Mouse (Mus musculus) CH12.LX (cell line): Measurements from ENCODE around the gene Rfc1. TPM values are rescaled to one million over a fixed set of nuclear protein-coding genes. Genes with fewer than 3 reads are reported as not detected.

Source experiments
- DNase-seq: peaks from one replicate; pipeline ENCODE4 v3.0.0-alpha.2; 2013; ENCODE audit errors: extremely low read depth
- H3K27ac ChIP-seq: 2 replicates; pipeline ENCODE4 v1.5.1; 2012; ENCODE audit warnings: low read depth, mild to moderate bottlenecking, control low read depth, moderate library complexity; ENCODE audit not compliant: insufficient read depth
- H3K27me3 ChIP-seq: replicated peaks from 2 replicates; pipeline ENCODE3; 2012; ENCODE audit warnings: inconsistent platforms
- H3K36me3 ChIP-seq, 2 experiments: replicated peaks in 1 of 2; 2 replicates each; pipeline versions ENCODE3 to v1.6.1; 2012; ENCODE audit warnings: inconsistent platforms in 1 of 2, low read length in 1 of 2, mild to moderate bottlenecking in 1 of 2, mixed read lengths in 1 of 2, moderate library complexity in 1 of 2; ENCODE audit not compliant: control insufficient read depth in 1 of 2, insufficient read depth in 1 of 2
- H3K4me1 ChIP-seq, 2 experiments: 2 replicates each; pipeline ENCODE4 v1.6.1; 2012; ENCODE audit warnings: inconsistent platforms in 1 of 2, moderate library complexity in 1 of 2; ENCODE audit not compliant: insufficient read depth in 2 of 2, control insufficient read depth in 1 of 2
- H3K4me2 ChIP-seq: 2 replicates; pipeline ENCODE4 v1.6.1; 2012; ENCODE audit warnings: low read depth, mild to moderate bottlenecking, control low read depth; ENCODE audit not compliant: poor library complexity, insufficient read depth, severe bottlenecking
- H3K4me3 ChIP-seq, 3 experiments: fragments of 150-350 bp in 1 of 3; sonication (generic) in 1 of 3; replicated peaks in 1 of 3; 2 replicates each; pipeline versions ENCODE3 to v1.5.1; 2011 to 2012; ENCODE audit warnings: low read depth in 2 of 3, low read length in 2 of 3, mild to moderate bottlenecking in 2 of 3, moderate library complexity in 2 of 3, control low read depth in 1 of 3, improper control_type of control experiment in 1 of 3, inconsistent platforms in 1 of 3, mixed read lengths in 1 of 3; ENCODE audit not compliant: poor library complexity in 1 of 3
- H3K79me2 ChIP-seq: replicated peaks from 2 replicates; pipeline ENCODE4 v1.6.1; 2012; ENCODE audit warnings: mild to moderate bottlenecking, moderate library complexity; ENCODE audit not compliant: control insufficient read depth, poor library complexity, insufficient read depth, severe bottlenecking; ENCODE audit errors: extremely low read depth
- H3K9ac ChIP-seq: 2 replicates; pipeline ENCODE4 v1.6.1; 2012; ENCODE audit warnings: low read depth, mild to moderate bottlenecking, control low read depth, moderate library complexity; ENCODE audit not compliant: insufficient read depth
- H3K9me3 ChIP-seq: replicated peaks from 2 replicates; pipeline ENCODE3; 2012; ENCODE audit warnings: low read length, inconsistent platforms, mixed read lengths
- BHLHE40 ChIP-seq: IDR thresholded peaks from 2 replicates; pipeline ENCODE4 v1.6.1; 2011; ENCODE audit warnings: mild to moderate bottlenecking, low read depth, low read length, improper control_type of control experiment
- CHD1 ChIP-seq: IDR thresholded peaks from 2 replicates; pipeline ENCODE4 v1.6.1; 2012; ENCODE audit warnings: low read depth, low read length, improper control_type of control experiment, inconsistent platforms
- CHD2 ChIP-seq: IDR thresholded peaks from 2 replicates; pipeline ENCODE4 v1.6.1; 2011; ENCODE audit warnings: low read length, improper control_type of control experiment
- CTCF ChIP-seq, 2 experiments: IDR thresholded peaks in 1 of 2; conservative IDR thresholded peaks in 1 of 2; 2 replicates each; pipeline ENCODE4 v1.5.1; 2011 to 2012; ENCODE audit warnings: low read depth in 2 of 2, low read length in 2 of 2, improper control_type of control experiment in 1 of 2, inconsistent platforms in 1 of 2, mild to moderate bottlenecking in 1 of 2, moderate library complexity in 1 of 2
- E2F4 ChIP-seq: IDR thresholded peaks from 2 replicates; pipeline ENCODE4 v1.6.1; 2011; ENCODE audit warnings: low read depth, low read length, improper control_type of control experiment; ENCODE audit not compliant: insufficient replicate concordance
- EP300 ChIP-seq: IDR thresholded peaks from 2 replicates; pipeline ENCODE4 v1.6.1; 2011; ENCODE audit warnings: low read length, improper control_type of control experiment
- ETS1 ChIP-seq: conservative IDR thresholded peaks from 2 replicates; pipeline ENCODE4 v1.6.1; 2012; ENCODE audit warnings: low read depth, mild to moderate bottlenecking, inconsistent platforms, low read length, improper control_type of control experiment, moderate library complexity
- GABPA ChIP-seq: IDR thresholded peaks from 2 replicates; pipeline ENCODE4 v1.6.1; 2012; ENCODE audit warnings: low read depth, low read length, improper control_type of control experiment, inconsistent platforms; ENCODE audit not compliant: insufficient replicate concordance
- HCFC1 ChIP-seq: IDR thresholded peaks from 2 replicates; pipeline ENCODE4 v1.6.1; 2012; ENCODE audit warnings: low read depth, mild to moderate bottlenecking, inconsistent platforms, low read length, improper control_type of control experiment
- IRF4 ChIP-seq: IDR thresholded peaks from 2 replicates; pipeline ENCODE4 v1.6.1; 2014; ENCODE audit warnings: low read depth, mild to moderate bottlenecking, inconsistent platforms, low read length, improper control_type of control experiment
- JUN ChIP-seq: IDR thresholded peaks from 2 replicates; pipeline ENCODE4 v1.6.1; 2011; ENCODE audit warnings: low read depth, mild to moderate bottlenecking, low read length, improper control_type of control experiment, moderate library complexity; ENCODE audit not compliant: insufficient read depth
- JUND ChIP-seq: conservative IDR thresholded peaks from 2 replicates; pipeline ENCODE4 v1.6.1; 2011; ENCODE audit warnings: low read depth, low read length, improper control_type of control experiment
- KAT2A ChIP-seq: IDR thresholded peaks from 2 replicates; pipeline ENCODE4 v1.6.1; 2012; ENCODE audit warnings: low read length, improper control_type of control experiment, inconsistent platforms; ENCODE audit not compliant: insufficient replicate concordance
- MAFK ChIP-seq: IDR thresholded peaks from 2 replicates; pipeline ENCODE4 v1.6.1; 2011; ENCODE audit warnings: low read length, improper control_type of control experiment; ENCODE audit not compliant: insufficient replicate concordance
- MAX ChIP-seq: IDR thresholded peaks from 2 replicates; pipeline ENCODE4 v1.6.1; 2011; ENCODE audit warnings: low read length, improper control_type of control experiment
- MEF2A ChIP-seq: IDR thresholded peaks from 2 replicates; pipeline ENCODE4 v1.6.1; 2014; ENCODE audit warnings: low read depth, mild to moderate bottlenecking, inconsistent platforms, low read length, improper control_type of control experiment, borderline replicate concordance
- MXI1 ChIP-seq: IDR thresholded peaks from 2 replicates; pipeline ENCODE4 v1.6.1; 2011; ENCODE audit warnings: mild to moderate bottlenecking, low read depth, low read length, improper control_type of control experiment
- MYC ChIP-seq: IDR thresholded peaks from 2 replicates; pipeline ENCODE4 v1.6.1; 2011; ENCODE audit warnings: low read depth, mild to moderate bottlenecking, improper control_type of control experiment, low read length
- NELFE ChIP-seq: IDR thresholded peaks from 2 replicates; pipeline ENCODE4 v1.6.1; 2011; ENCODE audit warnings: low read depth, low read length, improper control_type of control experiment
- NRF1 ChIP-seq: IDR thresholded peaks from 2 replicates; pipeline ENCODE4 v1.6.1; 2014; ENCODE audit warnings: low read depth, mild to moderate bottlenecking, inconsistent platforms, low read length, improper control_type of control experiment, moderate library complexity
- PAX5 ChIP-seq: IDR thresholded peaks from 2 replicates; pipeline ENCODE4 v1.6.1; 2012; ENCODE audit warnings: low read length, inconsistent platforms, mixed read lengths
- POLR2A ChIP-seq: IDR thresholded peaks from 2 replicates; pipeline ENCODE4 v1.6.1; 2011; ENCODE audit warnings: low read depth, mild to moderate bottlenecking, improper control_type of control experiment, low read length
- POLR2AphosphoS2 ChIP-seq: IDR thresholded peaks from 2 replicates; pipeline ENCODE4 v1.6.1; 2011; ENCODE audit warnings: low read depth, low read length, improper control_type of control experiment
- SIN3A ChIP-seq: IDR thresholded peaks from 2 replicates; pipeline ENCODE4 v1.6.1; 2012; ENCODE audit warnings: low read length, improper control_type of control experiment, inconsistent platforms
- TBP ChIP-seq: conservative IDR thresholded peaks from 2 replicates; pipeline ENCODE4 v1.6.1; 2011; ENCODE audit warnings: low read depth, low read length, improper control_type of control experiment
- TCF12 ChIP-seq: IDR thresholded peaks from 2 replicates; pipeline ENCODE4 v1.6.1; 2014; ENCODE audit warnings: low read depth, mild to moderate bottlenecking, inconsistent platforms, low read length, improper control_type of control experiment
- USF1 ChIP-seq: IDR thresholded peaks from 2 replicates; pipeline ENCODE4 v1.6.1; 2014; ENCODE audit warnings: low read depth, mild to moderate bottlenecking, inconsistent platforms, low read length, improper control_type of control experiment
- USF2 ChIP-seq: conservative IDR thresholded peaks from 2 replicates; pipeline ENCODE4 v1.6.1; 2011; ENCODE audit warnings: low read depth, low read length, improper control_type of control experiment
- ZC3H11A ChIP-seq: IDR thresholded peaks from 2 replicates; pipeline ENCODE4 v1.6.1; 2012; ENCODE audit warnings: low read depth, mild to moderate bottlenecking, inconsistent platforms, low read length, improper control_type of control experiment
- ZMIZ1 ChIP-seq: IDR thresholded peaks from 2 replicates; pipeline ENCODE4 v1.6.1; 2012; ENCODE audit warnings: low read depth, mild to moderate bottlenecking, inconsistent platforms, low read length, improper control_type of control experiment
- ZNF384 ChIP-seq: IDR thresholded peaks from 2 replicates; pipeline ENCODE4 v1.6.1; 2012; ENCODE audit warnings: low read depth, low read length, improper control_type of control experiment, inconsistent platforms
- dilution Hi-C: fragments of 300-500 bp; cut with MboI; formaldehyde crosslinking; loops from 2 replicates; pipeline ENCODE4 v1.14.3; 2020; ENCODE audit warnings: low sequenced_read_pairs; ENCODE audit not compliant: extremely low pct_unique_long_range_greater_than_20kb, extremely low pct_ligation_motif_present
- in situ Hi-C: fragments of 300-500 bp; cut with MboI; formaldehyde crosslinking; loops from 3 replicates; pipeline ENCODE4 v1.14.3; 2019; ENCODE audit warnings: low sequenced_read_pairs, low pct_ligation_motif_present, low pct_unique_long_range_greater_than_20kb, mixed read lengths
- polyA plus RNA-seq: library from polyadenylated mRNA; unstranded; fragments of >175 nt; gene quantifications from 2 replicates; pipeline ENCODE4 v1.2.1, GENCODE M21; 2012; ENCODE audit warnings: low read depth; ENCODE audit not compliant: insufficient read length
- total RNA-seq, 2 experiments: library from RNA; depleted of rRNA; stranded (reverse); fragments of 300-350 nt in 1 of 2; fragments of >200 nt in 1 of 2; gene quantifications; 2 replicates each; pipeline ENCODE4 v1.2.3; 2012 to 2014

Rfc1 gene
- total and polyA plus RNA-seq, 3 experiments, result 64.9 to 83.1 (median 80.8) TPM

- dilution Hi-C loops (no loop called here), in situ Hi-C loops (no loop called here)
- Histone ChIP-seq H3K36me3 (peaks cover 37 to 75% of the 10 kb centered on the region in 2 experiments), H3K27ac (no peak overlapping the region; the same call in 1 of the 2 replicates), H3K4me3 (no peak overlapping the region), H3K79me2 (no peaks in the 10 kb centered on the region), H3K9ac (no peak overlapping the region), H3K9me3 (no peaks in the 10 kb centered on the region), H3K4me2 (no peak overlapping the region), H3K27me3 (no peaks in the 10 kb centered on the region), H3K4me1 (peaks cover 6 to 23% of the 10 kb centered on the region in 2 experiments; a peak in 3 of 4 replicates)
- TF ChIP-seq MAFK (no peak), NELFE (no peak), CHD2 (no peak), KAT2A (no peak)
- DNase-seq, result no peak
These were observed 37.1 kb downstream of the Rfc1 start for GRCm38 (mm10) chr5:65298167-65298950.

GRCm38 (mm10) chr5:65294270-65294669 lies 41.2 kb downstream of the Rfc1 start:
- Histone ChIP-seq H3K27me3 (no peaks in the 10 kb centered on the region), H3K27ac (peak overlapping the region; percentile 57), H3K9me3 (no peaks in the 10 kb centered on the region), H3K4me3 (no peak overlapping the region), H3K4me2 (peak overlapping the region; percentile 51; the same call in 1 of the 2 replicates), H3K36me3 (peaks cover 36 to 73% of the 10 kb centered on the region in 2 experiments), H3K9ac (no peak overlapping the region; the same call in 1 of the 2 replicates), H3K79me2 (peaks cover 14% of the 10 kb centered on the region), H3K4me1 (peaks cover 5 to 20% of the 10 kb centered on the region in 2 experiments; a peak in 3 of 4 replicates)
- in situ Hi-C loops (no loop called here), dilution Hi-C loops (no loop called here)
- peak; percentile 68 for DNase-seq
- TF ChIP-seq E2F4 (no peak), ETS1 (peak; percentile 76), NELFE (no peak), CHD1 (no peak), MYC (peak; percentile 64; the same call in 1 of the 2 replicates), SIN3A (0 out of 2 replicates have a peak, but pooled peaks have one; percentile 3), MAX (no peak), POLR2AphosphoS2 (no peak), GABPA (no peak), BHLHE40 (peak; percentile 14; the same call in 1 of the 2 replicates), MAFK (peak; percentile 83), EP300 (no peak), MEF2A (no peak), ZC3H11A (no peak), KAT2A (no peak), HCFC1 (no peak), PAX5 (no peak), NRF1 (no peak), ZMIZ1 (no peak), POLR2A (no peak), USF1 (no peak), USF2 (no peak), JUND (peak; percentile 68), MXI1 (no peak), JUN (peak; percentile 72; the same call in 1 of the 2 replicates), ZNF384 (no peak), IRF4 (peak; percentile 56; the same call in 1 of the 2 replicates), TCF12 (no peak), TBP (0 out of 2 replicates have a peak, but pooled peaks have one; percentile 11), CTCF (conservative IDR thresholded peaks at IDR 0.05 in 1 of 2, IDR thresholded peaks at IDR 0.05 in 1 of 2; ENCODE audit: low read depth in 2 of 2, low read length in 2 of 2) (no peak)
